Mouse (Mus musculus): ENCODE data around the gene Ppp5c.

GRCm38 (mm10) chr7:16980348-16980747 lies 47.4 kb downstream of the Ppp5c start:
- TF ChIP-seq CTCF (IDR thresholded peaks at IDR 0.05) (no peak), POLR2A (IDR thresholded peaks at IDR 0.05; ENCODE audit: insufficient read depth, low read depth, low read length) (no peak)

Data from heart, adult 2 months (tissue).